Mouse (Mus musculus) megakaryocyte, embryonic 14.5 days (primary cell): ENCODE data around the gene Gpr63.

Experiments
- FLI1 ChIP-seq: IDR thresholded peaks from 2 replicates; pipeline ENCODE4 v1.6.1; 2012; ENCODE audit warnings: low read length, inconsistent platforms, mixed read lengths
- GATA1 ChIP-seq: IDR thresholded peaks from 3 replicates; pipeline ENCODE4 v1.6.1; 2012; ENCODE audit warnings: mixed read lengths, low read length, inconsistent platforms, borderline replicate concordance

DNA sequence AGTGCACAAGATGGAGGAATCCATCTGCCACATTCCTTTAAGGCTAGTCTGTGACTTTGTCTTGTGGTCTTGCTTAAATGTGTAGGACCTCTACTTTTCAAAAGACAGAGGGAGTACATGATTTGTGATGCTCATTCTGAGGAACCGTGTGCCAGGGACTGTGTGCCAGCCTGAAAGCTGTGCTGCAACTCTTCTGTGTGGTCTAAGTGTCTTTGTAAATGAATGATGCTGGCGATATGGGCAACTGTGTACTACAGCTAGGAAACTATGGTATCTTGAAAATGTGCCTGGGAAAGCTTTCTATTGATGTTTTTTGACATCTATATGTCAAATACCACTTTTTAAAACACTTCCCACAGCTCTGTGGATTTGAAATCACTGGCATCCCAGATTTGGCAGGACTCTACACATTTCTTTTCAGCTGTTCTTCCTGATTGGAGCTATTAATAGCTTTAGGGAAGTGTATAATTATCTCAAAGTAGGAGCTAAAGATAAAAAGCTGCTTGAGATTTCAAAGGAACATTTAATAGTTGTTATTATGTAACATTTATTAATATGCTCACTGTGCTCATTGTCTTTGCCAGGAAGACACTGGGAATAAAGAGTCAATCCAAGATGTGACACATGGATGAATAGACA lies 48.9 kb downstream of the Gpr63 start:
- TF ChIP-seq GATA1 (no peak), FLI1 (no peak)
